Mouse (Mus musculus) cerebellum, adult 2 months (tissue): Measurements from ENCODE around the gene Sec24b. TPM values are rescaled to one million over a fixed set of nuclear protein-coding genes. Genes with fewer than 3 reads are reported as not detected.

Source experiments
- DNase-seq, 2 experiments: peaks; one replicate each; pipeline ENCODE4 v3.0.0; 2021
- H3K27ac ChIP-seq: fragments of 200-500 bp; 2 replicates; pipeline ENCODE4 v1.5.1; 2012; ENCODE audit warnings: low read length, control low read depth, inconsistent platforms; ENCODE audit not compliant: insufficient read depth
- H3K27me3 ChIP-seq: fragments of 200-500 bp; 2 replicates; pipeline ENCODE4 v1.6.1; 2012; ENCODE audit warnings: inconsistent platforms, mild to moderate bottlenecking, low read length, moderate library complexity; ENCODE audit not compliant: control insufficient read depth, insufficient read depth
- H3K4me1 ChIP-seq: fragments of 200-500 bp; 2 replicates; pipeline ENCODE4 v1.6.1; 2011; ENCODE audit warnings: low read length; ENCODE audit not compliant: control insufficient read depth, insufficient read depth
- H3K4me3 ChIP-seq: fragments of 200-500 bp; replicated peaks from 2 replicates; pipeline ENCODE3; 2011; ENCODE audit warnings: mild to moderate bottlenecking, low read depth, low read length, control low read depth; ENCODE audit not compliant: insufficient read depth
- CTCF ChIP-seq: fragments of 200-500 bp; IDR thresholded peaks from 2 replicates; pipeline ENCODE4 v1.5.1; 2011; ENCODE audit warnings: low read depth, mild to moderate bottlenecking, control low read depth, low read length, moderate library complexity, borderline replicate concordance; ENCODE audit not compliant: insufficient read depth
- POLR2A ChIP-seq: fragments of 200-500 bp; IDR thresholded peaks from 2 replicates; pipeline ENCODE4 v1.6.1; 2011; ENCODE audit warnings: low read length, control low read depth, borderline replicate concordance; ENCODE audit not compliant: insufficient read depth
- WGBS: fragments of 180-500 bp; shearing (Covaris S2); methylation state at CpG from one replicate; pipeline ENCODE4 v1.1.7; 2018; 5-methylcytosine and 5-hydroxymethylcytosine counted together
- polyA plus RNA-seq: library from polyadenylated mRNA; depleted of rRNA; stranded (reverse); fragments of >200 nt; gene quantifications from 2 replicates; pipeline ENCODE4 v1.2.3, GENCODE M21; 2012

The Sec24b gene
- polyA plus RNA-seq, 1 experiment: 65.8 TPM

DNA sequence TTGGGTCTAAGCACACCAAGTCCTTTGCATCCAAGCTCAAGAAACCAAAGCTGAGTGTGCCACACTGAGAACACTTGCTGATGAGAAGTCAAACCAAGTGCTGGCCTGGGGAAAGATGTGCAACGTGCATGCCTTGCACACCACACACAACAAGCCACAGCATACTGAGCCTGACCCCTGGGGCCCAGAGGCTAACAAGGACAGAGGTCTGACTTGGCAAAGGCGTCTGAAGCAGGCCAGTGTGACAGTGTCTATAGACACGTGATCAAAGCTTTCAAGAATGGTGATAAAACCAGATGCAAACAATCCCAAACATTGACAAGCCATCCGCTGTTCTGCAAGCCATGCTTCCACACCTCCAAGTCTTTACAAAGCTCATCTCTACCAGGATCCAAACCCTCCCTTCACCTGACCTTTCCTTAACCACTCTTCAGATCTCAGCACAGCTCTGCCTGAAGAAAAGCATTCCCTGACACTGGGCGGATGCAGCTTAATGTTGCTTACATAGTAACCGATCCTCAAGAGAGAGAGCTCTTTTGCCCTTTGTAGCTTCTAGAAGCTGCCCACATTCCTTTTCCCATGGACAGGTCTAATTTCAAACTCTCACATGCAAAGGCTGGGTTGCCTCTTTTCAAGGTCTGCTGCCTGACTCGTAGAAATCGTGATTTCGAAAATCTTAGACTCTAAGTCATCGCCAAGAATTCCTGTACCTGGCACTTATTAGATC lies 7.8 kb downstream of the Sec24b start:
- peaks cover 15% of the 10 kb centered on the region for H3K4me1 ChIP-seq
- no peak for DNase-seq
- TF ChIP-seq CTCF (no peak), POLR2A (no peak)
- H3K27ac ChIP-seq: no peak overlapping the region
- 68% methylated on average over 10 of the region's 10 CpGs for WGBS
- H3K27me3 ChIP-seq: no peaks in the 10 kb centered on the region
- no peak overlapping the region for H3K4me3 ChIP-seq

DNA sequence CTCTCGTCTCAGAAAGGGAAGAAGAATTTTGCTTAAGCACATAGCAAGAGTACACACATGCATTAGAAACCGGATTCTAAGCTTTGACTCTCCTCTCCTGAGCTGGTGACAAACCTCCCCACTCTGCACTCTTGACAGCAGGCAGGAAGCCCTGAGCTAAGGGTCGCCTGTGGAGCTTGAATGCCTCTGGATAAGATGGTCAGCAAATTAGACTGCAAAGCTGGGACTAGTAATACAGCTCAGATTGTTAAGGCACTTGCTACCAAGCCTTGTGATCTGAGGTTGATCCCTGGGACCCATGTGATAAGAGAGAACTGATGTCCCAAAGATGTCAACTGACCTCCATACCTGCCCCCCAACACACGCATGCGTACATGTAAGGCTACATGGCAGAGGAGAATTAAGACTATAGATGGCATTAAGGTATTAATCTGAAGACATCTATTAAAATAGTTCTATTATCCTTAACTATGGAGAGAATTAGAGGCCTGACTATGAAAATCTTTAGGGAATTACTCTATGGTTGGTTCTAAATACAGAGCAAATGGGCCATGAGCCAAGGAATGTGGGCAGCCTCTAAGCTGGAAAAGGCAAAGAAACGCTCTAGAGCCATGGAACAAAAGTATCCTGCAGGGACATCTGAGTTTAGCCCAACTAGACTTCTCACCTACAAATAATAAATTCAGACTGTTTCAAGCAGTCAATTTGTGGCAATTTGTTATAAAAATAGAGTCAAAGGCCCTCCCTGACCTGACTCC lies 8.6 kb downstream of the Sec24b start:
- Histone ChIP-seq H3K27me3 (no peaks in the 10 kb centered on the region), H3K27ac (no peak overlapping the region), H3K4me3 (no peak overlapping the region), H3K4me1 (peaks cover 14% of the 10 kb centered on the region)
- DNase-seq: no peak
- WGBS: 62% methylated on average over 6 of the region's 6 CpGs
- no peak for TF ChIP-seq POLR2A
- no peak for TF ChIP-seq CTCF

DNA sequence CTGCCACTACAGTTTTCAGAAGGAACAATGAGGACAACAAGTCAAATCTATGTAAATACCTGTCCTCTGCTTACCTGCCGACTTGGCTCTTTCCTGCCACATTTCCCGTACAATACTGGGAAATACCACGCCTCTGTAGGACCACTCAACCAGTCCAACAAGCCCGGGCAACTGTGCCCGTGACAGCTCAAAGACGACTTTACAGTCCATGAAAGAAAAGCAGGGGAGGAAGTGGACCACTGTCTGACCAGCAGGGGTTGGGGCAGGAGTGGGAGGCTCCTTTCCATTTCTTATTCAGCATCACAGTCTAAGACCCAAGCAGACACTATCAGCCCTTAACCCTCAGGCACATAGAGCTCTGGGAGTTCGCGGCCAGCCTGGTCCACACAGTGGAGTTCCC lies 9.2 kb downstream of the Sec24b start:
- DNase-seq: no peak
- Histone ChIP-seq H3K27me3 (no peaks in the 10 kb centered on the region), H3K4me3 (no peak overlapping the region), H3K4me1 (peaks cover 14% of the 10 kb centered on the region), H3K27ac (no peak overlapping the region)
- WGBS: 67% methylated on average over 8 of the region's 8 CpGs
- no peak for TF ChIP-seq CTCF
- no peak for TF ChIP-seq POLR2A

DNA sequence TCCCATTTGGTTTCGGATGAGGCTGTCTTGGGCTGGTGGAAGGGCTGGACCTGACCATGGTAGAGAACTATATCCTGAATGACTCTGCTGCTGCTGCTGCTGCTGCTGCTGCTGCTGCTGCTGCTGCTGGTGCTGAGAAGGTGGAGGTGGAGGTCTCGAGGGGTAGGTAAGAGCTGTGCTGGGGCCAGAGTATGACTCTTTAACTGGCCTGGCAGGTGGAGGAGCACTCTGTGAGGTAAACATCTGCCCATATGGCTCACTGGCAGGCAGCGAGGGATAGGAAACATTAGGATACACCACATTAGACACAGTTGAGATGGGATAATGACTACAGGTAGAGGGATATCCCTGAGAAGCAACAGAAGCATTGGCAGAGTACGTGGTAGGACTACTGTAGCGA lies 20.6 kb downstream of the Sec24b start:
- DNase-seq: no peak
- no peak overlapping the region for H3K27ac ChIP-seq
- H3K4me3 ChIP-seq: no peak overlapping the region
- 95% methylated on average over 5 of the region's 5 CpGs for WGBS
- H3K27me3 ChIP-seq: no peaks in the 10 kb centered on the region
- TF ChIP-seq POLR2A (no peak), CTCF (no peak)
- H3K4me1 ChIP-seq: no peaks in the 10 kb centered on the region

DNA sequence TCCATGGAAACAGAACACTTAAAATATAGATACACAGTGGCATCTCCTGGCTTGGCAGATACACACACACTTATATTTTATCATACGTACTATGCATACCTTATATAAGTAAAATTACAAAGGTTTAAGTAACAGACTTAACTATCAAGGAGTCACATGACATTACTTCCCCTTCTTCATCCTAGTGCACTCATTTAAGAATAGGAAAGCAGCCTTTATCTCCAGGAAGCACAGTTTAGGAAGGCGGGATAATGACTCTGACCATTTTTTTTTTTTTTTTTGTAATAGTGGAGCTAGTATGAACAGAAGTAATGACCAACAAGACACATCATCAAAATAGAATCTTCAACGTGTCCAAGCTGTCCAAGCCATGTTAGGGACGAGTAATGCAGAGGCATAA lies 21.3 kb downstream of the Sec24b start:
- Histone ChIP-seq H3K4me3 (no peak overlapping the region), H3K4me1 (no peaks in the 10 kb centered on the region), H3K27me3 (no peaks in the 10 kb centered on the region), H3K27ac (no peak overlapping the region)
- DNase-seq: no peak
- 95% methylated on average over 4 of the region's 4 CpGs for WGBS
- TF ChIP-seq POLR2A: no peak
- no peak for TF ChIP-seq CTCF

DNA sequence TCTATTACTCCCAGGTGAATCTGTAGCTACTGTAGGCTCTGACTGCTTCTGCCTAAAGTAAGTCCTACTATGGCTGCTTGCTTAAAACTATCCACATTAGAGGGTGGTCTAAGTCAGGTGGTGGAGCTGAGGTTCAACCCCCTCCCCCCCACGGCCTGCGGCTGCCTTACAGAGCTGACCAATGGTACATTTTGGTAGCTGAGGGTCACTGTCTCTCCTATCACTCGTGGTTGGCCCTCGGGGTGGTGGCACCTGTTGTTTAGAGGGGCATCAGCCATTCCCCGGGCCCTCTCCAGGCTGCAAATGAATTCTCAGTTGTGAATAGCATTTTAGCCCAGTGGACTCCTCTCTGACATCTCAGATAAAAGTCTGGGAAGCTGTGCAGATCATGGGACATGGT lies 32.6 kb downstream of the Sec24b start:
- no peak for DNase-seq
- Histone ChIP-seq H3K27ac (no peak overlapping the region), H3K4me3 (no peak overlapping the region), H3K27me3 (no peaks in the 10 kb centered on the region), H3K4me1 (peaks cover 6% of the 10 kb centered on the region)
- TF ChIP-seq CTCF (no peak), POLR2A (no peak)
- WGBS: 93% methylated on average over 5 of the region's 5 CpGs

DNA sequence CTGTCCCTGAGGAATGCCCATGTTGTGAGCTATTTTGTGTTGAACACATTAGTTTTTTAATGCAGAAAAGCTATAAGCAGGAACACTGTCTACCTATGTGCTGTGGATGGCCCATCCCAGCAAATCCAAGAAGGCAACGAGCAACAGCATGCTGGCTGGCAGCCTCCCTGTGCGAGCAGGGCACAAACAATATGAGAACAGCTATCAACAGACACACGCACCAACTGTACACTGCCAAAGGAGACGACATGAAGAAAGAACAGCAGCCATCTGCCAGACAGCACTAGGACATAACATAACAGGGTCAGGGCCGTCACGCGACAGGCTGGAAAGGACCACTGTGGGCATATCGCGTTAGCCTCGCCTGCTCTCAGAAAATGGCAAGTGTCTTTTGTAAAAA lies 35.2 kb downstream of the Sec24b start:
- DNase-seq: peak in 1 of 2 experiments; percentile 39
- Histone ChIP-seq H3K4me3 (no peak overlapping the region), H3K27me3 (no peaks in the 10 kb centered on the region), H3K4me1 (peaks cover 6% of the 10 kb centered on the region), H3K27ac (0 out of 2 replicates have a peak overlapping the region, but pooled peaks have one; percentile 11)
- WGBS: 26% methylated on average over 10 of the region's 10 CpGs
- TF ChIP-seq POLR2A: no peak
- no peak for TF ChIP-seq CTCF

DNA sequence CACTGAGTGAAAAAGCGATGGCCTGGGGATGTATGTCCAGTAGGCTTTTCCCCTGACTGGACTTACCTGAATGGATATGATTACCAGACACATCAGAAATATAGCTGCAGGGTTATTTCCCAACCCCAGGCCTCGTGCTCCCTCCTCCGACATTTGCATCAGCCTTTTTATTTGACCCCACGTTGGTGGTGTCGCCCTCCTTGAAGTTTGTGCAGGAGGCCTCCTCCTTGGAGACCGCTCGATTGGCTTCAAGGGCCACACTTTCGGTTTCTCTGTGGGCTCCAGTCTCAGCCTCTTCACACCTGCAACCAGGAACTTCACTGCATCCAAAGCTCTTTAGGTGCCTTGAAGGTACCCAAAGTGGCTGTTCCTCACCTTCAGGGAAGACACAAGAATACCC lies 35.8 kb downstream of the Sec24b start:
- no peak for DNase-seq
- Histone ChIP-seq H3K4me3 (no peak overlapping the region), H3K4me1 (peaks cover 6% of the 10 kb centered on the region), H3K27me3 (no peaks in the 10 kb centered on the region), H3K27ac (no peak overlapping the region)
- WGBS: 94% methylated on average over 8 of the region's 8 CpGs
- TF ChIP-seq POLR2A (no peak), CTCF (no peak)
